Mouse (Mus musculus) spleen, postnatal 14 days (tissue): ENCODE data around the gene Etv6.

Experiments used
- DNase-seq, 2 experiments: peaks; one replicate each; pipeline ENCODE4 v3.0.0; 2021 to 2022; ENCODE audit warnings: low spot score in 2 of 2

Gene Etv6

DNA sequence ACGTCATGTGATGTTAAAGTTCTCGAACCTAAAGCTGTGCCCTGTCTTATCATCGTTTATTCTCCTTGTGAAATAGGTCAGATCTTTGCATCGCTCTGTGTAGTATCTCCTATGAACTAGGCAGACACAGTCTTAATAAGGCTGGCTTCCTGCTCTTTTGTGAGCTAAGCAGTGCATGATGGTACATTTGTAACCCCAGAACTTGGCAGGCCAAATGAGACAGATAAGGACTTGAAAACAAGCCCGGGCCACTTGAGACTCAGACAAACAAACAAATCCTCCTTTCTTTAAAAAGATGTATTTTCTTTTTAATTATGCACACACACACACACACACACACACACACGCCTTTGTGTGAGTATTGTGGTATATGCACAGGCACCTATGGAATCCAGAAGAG is 42.5 kb downstream of the Etv6 start:
- no peak for DNase-seq

DNA sequence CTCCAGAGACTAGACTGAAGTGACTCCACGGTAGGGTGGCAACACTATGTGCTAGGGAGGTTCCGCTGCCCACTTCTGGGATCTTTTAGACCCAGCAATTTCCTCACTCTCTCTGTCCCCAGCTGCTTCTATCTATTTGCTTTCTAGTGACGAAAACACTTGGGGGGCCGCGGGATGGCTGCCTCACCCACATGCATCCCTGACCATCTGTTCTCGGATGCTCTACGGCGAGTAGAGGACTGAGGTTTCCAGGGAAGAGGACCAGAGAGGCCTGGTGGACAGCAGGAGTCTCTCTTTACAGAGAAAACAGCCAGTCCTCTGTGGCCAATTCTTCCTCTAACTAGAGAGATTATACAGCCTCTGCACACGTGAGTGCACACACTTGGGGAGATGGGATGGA is 43.6 kb downstream of the Etv6 start:
- no peak for DNase-seq

DNA sequence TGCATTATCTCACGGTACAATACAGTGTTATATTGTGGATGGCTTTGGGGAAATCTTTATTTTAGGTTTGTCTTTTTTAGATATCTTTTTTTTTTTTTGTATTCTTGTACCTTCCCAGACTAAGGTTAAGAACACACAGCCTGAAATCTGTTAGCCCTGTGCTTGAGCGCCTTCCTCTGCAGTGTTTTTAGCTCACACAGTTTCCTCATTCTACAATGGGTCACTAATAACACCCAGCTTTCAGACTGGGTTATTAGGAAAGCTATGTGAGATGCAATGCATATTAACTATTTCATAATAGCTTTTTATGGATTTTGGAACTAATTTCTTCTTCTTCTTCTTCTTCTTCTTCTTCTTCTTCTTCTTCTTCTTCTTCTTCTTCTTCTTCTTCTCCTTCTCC is 44.1 kb downstream of the Etv6 start:
- DNase-seq = no peak

DNA sequence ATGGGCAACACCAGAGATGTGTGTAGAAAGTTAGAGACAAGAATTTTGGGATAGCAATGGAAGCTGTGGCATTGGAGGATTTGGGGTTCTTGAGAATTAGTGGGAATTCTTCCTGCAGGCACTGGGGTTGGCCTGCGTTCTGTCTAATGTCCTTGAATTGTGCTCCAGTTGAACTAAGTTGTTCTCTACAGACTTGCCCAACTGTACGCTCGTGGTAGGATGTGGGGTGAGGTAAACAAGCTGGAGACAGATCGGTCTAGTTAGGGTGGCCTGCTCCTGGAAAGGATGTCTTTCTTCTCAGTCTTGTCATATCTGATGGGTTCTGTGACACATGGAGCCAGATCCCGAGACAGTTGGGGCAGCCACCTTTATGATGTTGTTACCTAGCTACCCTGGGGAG is 45.4 kb downstream of the Etv6 start:
- no peak for DNase-seq

DNA sequence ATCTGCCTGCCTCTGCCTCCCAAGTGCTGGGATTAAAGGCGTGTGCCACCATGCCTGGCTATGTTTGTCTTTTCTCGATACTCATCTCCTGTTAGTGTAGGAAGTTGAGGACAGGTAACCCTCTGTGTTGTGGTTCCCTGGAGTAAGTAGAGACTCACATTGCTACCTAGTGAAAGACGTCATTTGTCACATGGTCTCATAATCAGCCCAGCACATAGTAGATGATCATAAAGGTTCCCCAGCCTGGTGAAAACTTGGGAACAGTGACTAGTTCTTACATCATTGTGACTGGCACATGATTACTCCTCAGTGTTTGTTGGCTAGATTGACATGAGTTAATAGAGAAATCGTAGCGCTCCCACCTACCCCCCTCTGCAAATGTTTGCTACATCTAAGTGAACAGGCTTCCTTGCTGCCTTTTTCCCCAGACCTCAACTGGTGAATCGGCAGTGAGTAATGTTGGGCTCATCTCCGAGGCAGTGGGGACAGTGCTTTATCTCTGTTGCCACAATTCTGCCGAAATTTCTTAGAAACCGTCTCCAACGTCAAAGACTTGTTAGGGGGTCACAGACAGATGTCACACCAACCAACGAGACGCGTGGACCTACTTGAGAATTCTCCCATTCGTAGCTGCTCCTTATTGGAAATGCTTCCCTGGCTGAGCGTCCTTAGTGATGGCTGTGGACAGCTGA is 46.9 kb downstream of the Etv6 start:
- DNase-seq = no peak

DNA sequence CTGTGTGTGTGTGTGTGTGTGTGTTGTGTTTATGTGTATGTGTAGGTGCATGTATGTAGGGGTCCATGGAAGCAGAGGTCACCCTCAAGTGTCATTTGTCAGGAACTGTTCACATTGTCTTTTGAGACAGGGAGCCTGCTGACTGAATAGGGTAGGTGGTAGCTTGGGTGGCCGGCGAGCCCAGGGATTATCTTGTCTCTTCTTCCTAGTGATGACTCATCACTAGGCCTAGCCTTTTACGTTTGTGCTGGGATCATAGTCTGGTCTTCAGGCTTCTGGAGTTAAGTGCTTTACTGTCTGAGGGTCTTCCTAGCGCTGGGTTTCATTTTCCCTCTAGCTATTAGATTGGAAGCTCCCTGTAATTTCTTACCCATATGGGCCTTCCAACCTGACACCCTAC is 47.9 kb downstream of the Etv6 start:
- no peak for DNase-seq

DNA sequence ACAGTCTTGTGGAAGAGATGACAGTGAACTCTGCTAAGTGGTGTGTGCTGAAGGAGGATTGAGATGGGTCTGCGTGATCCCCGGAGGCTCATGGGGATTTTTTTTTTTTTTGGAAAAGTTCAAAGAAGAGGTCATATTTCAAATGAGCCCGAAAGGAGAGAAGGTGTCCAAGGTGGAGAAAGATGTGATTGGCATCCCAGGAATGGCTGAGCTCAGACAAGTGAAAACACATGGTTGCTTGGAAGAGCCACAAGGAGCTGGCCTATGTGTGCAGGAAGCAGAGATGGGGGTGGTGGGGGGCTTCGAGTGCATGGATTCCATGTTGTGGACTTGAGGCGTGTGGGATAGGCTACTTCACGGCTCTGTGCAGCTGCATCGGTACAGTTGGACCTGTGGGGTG is 50.9 kb downstream of the Etv6 start:
- DNase-seq = no peak

DNA sequence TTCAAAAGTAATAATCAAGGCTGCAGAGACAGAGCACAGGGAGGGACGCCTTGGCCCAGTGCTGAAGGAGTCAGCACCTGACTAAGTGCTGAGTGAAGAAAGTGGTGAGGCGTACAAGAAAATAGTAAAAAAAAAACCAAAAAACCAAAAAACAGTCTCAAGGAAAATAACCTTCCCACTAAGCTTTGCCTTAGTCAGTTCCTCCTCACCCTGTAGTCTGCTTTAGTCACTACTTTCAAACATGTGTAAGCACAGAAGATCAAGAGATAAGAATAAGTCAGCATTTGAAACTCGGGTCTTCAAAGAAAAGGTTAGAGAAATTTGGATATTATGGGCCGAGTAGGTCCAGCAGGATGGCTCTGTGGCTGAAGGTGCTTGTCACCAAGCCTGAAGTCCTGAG is 52.2 kb downstream of the Etv6 start:
- no peak for DNase-seq

DNA sequence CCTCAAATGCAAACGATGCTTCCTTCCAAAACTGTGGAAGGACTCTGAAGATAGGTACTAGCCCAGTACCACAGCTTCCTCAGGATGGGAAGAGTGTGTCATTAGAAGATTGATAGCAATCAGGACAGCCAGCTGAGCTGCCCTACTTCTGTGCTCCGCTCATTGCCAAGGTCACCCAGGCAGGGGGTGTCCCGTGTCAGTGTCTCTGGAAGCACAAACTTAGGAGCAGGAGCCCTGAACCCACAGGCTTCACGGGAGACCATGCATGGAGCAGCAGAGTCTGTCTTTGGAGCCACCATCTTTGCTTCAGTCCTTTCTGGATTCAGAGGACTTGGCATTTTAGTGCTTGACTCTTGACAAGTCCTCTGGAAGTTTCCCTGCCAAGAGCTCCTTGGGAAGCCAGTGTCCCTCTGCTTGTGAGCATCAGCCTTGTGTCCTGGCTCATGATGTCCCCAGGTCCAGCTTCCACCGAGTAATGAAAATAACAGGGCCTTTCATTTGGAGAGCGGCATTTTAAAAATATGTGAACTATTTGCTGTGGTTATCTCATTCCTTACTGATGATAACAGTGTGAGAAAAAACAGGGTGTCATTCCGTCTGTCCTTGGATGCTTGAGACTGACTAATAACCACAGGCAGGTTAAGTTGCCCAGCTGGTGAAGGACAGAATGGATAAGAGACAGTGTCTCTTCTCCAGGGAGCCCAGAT is 54.3 kb downstream of the Etv6 start:
- DNase-seq = no peak

DNA sequence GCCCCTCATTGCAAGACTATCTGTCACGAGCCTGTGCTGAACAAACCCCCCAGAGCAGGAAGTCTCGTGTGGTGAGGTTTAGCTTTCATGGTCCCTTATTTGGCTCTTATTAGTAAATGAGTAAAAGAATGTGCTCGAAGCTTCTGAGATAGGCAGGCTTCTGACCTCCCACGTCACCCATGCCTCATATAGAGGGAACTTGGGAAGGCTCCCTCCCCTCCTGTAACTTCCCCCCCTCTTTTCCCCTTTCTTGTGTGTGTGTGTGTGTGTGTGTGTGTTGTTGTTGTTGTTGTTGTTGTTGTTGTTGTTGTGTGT is 54.8 kb downstream of the Etv6 start:
- DNase-seq = no peak

DNA sequence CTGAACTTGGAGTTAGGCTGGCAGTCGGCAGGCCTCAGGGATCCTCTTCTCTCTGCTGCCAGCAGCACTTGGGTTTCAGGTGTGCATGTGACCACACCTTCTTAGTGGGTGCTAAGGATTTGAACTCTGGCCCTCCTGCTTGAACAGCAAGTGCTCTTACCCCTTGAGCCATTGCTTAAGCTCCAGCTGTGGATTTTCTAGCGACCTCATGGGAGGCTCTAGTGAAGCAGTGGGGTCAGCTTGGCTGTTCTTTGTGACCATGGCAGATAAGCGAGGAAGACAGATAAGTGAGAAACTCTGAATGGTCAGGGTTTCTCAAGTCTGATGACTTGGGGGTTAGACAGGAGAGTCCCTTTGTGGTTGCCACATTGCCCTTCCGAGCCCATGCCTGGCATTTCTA is 55.4 kb downstream of the Etv6 start:
- DNase-seq = no peak

DNA sequence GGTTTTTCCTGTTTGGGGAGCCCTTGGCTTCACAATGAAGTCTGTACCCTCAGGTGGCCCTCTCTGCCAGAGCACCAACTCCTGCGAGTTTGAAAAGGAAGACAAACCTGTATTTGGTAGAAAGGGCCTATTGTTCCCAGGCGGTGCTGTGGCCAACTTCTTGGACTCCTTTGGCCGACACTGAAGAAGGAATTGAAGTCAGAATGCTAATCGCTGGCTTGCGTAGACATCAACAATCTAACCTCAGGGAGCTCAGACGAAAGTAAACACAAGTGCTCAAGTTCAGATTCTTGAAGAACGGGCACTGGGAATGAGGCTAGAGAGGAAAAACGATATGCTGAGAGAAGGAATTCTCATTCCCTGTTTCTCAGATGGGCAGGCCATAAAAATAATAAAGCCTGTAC is 55.9 kb downstream of the Etv6 start:
- no peak for DNase-seq

DNA sequence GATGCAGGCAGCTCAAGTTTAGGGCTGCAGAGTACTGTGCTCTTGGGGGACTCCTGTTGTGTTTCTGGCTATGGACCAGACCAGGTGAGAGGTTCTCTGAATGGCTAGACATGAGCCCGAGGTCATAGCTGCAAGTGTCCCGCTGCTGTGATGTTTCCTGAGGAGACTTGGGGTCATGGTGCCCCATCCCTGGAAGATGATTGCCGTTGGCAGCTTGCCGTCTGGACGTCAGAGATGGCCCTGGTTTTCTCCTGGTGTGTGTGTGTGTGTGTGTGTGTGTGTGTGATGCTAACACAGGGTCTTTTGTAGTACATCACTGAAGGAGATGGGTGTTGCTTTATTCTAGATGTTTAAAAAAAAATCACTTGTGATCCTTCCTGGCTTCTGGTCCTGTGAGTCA is 58.6 kb downstream of the Etv6 start:
- no peak for DNase-seq

DNA sequence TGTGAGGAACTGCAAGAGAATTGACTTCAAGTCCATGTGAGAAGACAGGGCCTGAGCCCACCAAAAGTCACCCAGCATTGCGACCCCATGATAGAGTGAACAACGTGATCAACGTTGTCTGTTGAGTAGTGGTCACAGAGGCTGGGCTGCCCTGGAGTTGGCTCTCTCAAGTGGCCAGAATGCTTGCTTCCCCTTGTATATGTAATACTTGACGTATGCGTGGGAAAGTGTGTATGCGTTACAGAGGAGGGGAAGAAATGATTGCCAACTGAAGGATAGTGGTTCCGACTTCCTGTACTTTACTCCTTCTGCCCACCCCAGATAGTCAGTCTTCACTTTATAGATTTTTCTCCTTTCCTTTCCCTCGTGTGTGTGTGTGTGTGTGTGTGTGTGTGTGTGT is 59.1 kb downstream of the Etv6 start:
- DNase-seq = no peak

DNA sequence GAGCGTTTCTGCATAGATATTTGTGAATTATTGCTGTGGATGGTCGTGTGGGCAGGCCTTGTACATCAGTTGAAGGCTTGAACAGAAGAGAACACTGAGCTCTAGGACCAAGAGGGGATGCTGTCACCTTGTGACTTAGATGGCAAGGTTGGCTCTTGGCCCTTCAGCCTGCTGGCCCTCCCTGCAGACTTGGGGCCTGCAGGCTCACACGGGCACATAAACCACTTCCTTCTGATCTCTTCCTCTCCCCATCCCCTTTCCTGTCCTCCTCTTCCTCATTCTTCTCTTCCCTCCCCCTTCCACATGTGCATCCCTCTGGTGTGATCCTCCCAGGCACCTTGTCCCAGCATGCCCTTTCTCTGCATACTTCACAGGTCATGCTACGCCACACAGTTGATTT is 60.1 kb downstream of the Etv6 start:
- no peak for DNase-seq

DNA sequence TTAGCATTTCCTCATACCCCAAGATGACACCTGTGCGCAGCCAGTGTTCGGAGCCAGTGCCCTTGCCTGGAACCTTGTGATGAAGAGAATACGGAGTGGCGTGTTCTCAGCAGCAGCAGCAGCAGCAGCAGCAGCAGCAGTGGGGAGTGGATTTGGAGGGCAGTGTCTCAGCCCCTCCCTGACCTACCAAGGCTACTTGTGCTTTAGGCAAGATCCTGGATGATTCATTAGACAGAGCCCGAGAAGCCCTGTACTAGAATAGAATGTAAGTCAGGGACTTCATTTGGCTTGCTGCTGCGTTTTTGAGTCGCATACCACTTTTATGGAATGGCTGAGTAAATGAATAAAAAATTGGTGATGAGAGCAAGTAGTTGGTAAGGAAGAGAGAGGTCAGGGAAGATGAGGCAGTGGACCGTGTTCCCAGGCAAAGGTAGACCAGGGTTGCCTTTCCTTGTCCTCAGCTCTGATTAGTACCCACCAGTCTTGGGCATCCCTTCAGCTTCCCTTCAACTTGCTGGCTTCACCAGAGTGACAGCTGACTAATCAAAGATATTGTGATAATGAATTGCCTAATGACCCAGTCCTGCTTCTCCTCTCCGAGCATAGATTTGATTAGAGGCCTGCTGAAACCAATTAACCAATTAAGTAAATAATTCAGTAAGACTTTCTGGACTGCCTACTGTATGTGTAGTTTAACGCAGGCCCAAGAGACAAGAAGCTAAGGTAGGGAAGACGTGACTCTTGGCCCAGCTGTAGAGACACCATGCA is 64.7 kb downstream of the Etv6 start:
- DNase-seq = no peak

DNA sequence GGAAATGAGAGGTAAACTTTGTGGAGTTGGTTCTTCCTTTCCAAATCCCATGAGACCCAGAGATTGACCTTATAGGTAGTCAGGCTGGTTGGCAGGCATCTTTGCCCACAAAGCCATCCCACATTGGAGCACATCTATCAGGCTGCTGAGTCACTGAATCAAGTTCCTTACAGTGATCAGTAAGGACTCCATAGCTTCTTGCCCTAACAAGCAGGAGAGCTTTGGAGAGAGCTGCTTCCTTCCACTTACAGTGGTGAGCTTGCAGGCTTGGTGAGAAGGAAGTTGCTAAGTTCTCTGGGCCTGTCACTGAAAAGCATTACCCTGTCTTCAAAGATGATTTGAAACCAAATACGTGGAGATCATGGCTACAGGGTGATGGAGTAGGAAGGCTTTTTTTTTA is 66.9 kb downstream of the Etv6 start:
- no peak for DNase-seq

DNA sequence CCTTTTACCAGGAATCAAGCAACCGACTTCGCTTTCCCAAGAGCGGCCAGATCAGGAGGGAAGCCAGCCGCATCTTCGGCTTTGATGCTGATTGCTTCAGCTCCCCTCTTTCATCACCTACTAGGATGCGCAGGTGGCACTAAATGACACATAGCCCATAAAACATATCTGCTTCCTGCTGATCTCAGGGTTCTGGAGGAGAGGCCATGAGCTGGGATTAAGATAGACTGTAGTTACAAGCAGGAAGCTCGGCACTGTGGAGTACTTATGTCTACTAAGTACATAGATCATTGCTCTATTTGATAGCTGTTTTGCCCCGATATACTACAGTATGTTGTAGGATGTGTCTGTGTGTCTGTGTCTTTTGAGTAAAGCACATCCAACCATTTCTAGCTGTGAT is 68.0 kb downstream of the Etv6 start:
- DNase-seq = no peak

DNA sequence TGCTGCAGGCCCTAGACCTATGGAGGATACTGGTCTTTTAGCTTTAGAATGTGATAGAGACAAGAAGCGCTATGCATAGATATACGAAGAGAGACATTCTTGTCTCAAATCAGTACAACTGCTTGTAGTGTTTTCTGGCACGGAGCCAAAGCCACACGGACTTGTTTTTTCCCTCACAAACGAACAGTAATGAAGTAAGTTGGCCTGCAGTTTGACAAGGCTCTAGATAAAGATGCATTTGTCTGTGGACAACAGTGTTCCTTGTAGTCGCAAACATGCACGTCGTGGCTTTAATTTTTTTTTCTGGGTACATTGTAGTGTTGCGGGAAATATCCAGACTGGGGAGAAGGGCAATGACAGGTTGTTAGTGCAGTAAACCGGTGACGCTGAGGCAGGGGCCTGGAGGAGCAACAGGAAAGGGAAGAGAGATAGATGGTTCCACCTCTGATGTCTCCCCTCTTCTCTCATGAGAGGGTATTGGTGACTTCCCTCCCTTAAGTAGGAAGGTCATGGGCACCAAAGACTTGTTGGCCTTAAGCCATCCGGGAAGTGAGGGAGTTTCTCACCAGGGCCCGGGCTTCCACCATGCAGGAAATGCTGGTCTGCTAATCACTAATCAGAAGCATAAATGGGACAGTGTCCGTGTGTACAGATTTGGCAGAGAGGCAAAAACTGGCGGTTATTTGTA is 70.2 kb downstream of the Etv6 start:
- no peak for DNase-seq

DNA sequence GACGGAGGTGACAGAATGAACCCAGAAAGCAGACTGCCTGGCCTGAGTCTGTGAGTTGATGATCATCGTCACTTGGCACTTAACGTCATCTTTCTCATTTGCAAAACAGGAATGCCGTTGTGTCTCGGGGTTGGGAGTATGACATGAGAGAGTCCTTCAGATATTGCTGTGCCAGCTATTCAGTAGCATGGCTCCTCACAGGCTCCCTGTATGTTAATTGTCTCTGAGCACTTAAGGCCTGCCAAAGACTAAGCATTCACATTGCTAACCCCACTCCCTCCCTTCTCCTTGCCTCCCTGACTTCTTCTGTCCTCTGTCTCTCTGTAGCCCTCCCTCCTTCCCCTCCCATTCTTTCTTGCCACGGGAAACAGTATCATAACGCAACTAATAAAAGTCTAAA is 72.2 kb downstream of the Etv6 start:
- DNase-seq = no peak

DNA sequence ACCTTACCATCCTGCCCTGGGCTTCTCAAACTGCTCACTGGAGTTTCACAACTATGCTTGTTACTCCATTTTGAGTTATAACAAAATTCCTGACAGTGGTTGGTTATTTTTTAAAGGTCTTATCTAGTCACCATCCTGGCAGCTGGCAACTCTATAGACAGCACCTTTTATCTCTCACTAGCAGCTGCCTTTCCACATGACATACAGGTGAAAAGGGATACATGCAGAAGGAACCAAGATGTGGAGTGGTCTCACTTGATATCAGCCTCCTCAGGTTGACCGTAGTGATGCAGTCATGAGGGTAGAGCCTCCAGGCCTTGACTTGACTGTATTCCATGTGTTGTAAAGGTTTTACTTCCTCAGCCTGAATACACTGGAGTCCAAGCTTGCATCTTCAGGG is 74.2 kb downstream of the Etv6 start:
- no peak for DNase-seq

DNA sequence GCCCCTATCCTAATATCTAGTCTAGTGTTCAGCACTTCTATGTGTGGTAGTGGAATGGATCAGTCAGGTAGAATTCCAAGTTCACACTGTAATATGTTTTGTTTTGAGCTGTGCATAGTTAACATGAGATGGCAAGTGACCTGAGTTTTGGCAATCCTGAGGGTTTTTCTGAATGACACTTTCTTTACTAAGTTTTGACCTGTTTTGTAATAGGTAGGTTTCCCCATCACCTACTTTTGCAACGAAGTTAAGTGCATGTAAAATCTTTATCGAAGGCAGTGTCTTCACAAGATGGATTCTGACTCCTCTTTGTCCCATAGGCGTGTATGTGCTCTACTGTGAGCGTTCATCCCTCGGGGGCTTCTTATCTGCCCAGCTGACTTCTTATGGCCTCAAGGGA is 74.7 kb downstream of the Etv6 start:
- DNase-seq = no peak

DNA sequence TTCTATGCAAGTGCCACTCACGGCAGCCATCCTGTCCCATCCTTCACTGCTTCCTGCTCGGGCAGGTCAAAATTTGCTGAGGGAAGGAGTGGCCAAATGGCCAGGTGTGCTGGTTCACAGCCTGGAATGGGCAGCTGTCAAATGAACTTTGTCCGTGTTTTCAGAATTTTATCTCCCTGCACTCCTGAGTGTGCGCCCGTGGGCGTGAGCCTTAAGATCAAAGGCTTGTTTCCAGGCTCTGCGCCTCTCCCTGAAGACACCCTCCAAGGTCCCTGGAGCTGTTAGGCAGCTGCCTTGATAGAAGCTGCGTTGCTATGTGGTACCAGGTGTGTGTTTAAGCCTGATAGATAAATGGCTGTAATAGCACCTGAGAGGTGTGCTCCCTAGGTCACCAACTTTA is 76.1 kb downstream of the Etv6 start:
- DNase-seq = no peak
